15 mouse cellular contexts compared by ENCODE assay signal in genomic region chr11:84725177-84725792, GRCm38 (mm10).
DNase-seq lines count a peak whose midpoint lies in the region; ATAC-seq and TF ChIP-seq lines count a peak whose summit lies in the region.
"Had no signal": no experiment of that assay in that cellular context is flagged by ENCODE, and none has a peak within 500 bp of the region (broad histone marks: within the 10 kb centered on the region; RNA-seq: fewer than 3 reads in every experiment).

No protein-coding gene starts in this region.

- H3K27ac ChIP-seq in kidney, adult 2 months (ENCODE audit: insufficient read depth, low read depth, low read length): no peak overlapping the region
- H3K27ac ChIP-seq in hindbrain, embryonic 13.5 days: peak overlapping the region; percentile 85
- H3K27ac ChIP-seq: embryonic facial prominence, embryonic 15.5 days; limb, embryonic 15.5 days had no signal

- no peaks in the 10 kb centered on the region for H3K4me1 ChIP-seq in kidney, adult 2 months (ENCODE audit: control insufficient read depth, insufficient read depth, low read length)
- peaks cover 63% of the 10 kb centered on the region for H3K4me1 ChIP-seq in hindbrain, embryonic 13.5 days (replicated peaks)
- H3K4me1 ChIP-seq: embryonic facial prominence, embryonic 15.5 days; limb, embryonic 15.5 days had no signal

- no peak overlapping the region for H3K4me3 ChIP-seq in kidney, adult 2 months (ENCODE audit: insufficient read depth, low read depth, low read length)
- no peak overlapping the region for H3K4me3 ChIP-seq in hindbrain, embryonic 13.5 days
- H3K4me3 ChIP-seq: embryonic facial prominence, embryonic 15.5 days; limb, embryonic 15.5 days had no signal

- 49% methylated on average over 11 of the region's 11 CpGs for WGBS in kidney, adult 2 months
- WGBS in hindbrain, embryonic 13.5 days: 32% methylated on average over 11 of the region's 11 CpGs

- no peak for ATAC-seq in hindbrain, embryonic 13.5 days (ENCODE audit: low FRiP score)
- ATAC-seq in megakaryocyte progenitor cell, adult 5-6 weeks (replicated peaks; ENCODE audit: poor library complexity): peak; percentile 42
- ATAC-seq: CD4-positive, CD25-positive, alpha-beta regulatory T cell, adult 4 months; inflammation-experienced regulatory T-cells, adult 6 months had no signal

- TF ChIP-seq POLR2A in kidney, adult 2 months (IDR thresholded peaks at IDR 0.05; ENCODE audit: low read depth, low read length): no peak

- H3K27me3 ChIP-seq in kidney, adult 2 months (replicated peaks; ENCODE audit: control insufficient read depth, insufficient read depth, low read length): no peaks in the 10 kb centered on the region
- peaks cover 18% of the 10 kb centered on the region for H3K27me3 ChIP-seq in hindbrain, embryonic 13.5 days

- H3K4me2 ChIP-seq in hindbrain, embryonic 13.5 days: no peak overlapping the region
- H3K4me2 ChIP-seq: embryonic facial prominence, embryonic 15.5 days; limb, embryonic 15.5 days had no signal

- H3K9me3 ChIP-seq in hindbrain, embryonic 13.5 days: no peaks in the 10 kb centered on the region
- H3K9me3 ChIP-seq: embryonic facial prominence, embryonic 15.5 days; limb, embryonic 15.5 days had no signal

- no peak for TF ChIP-seq CTCF in kidney, adult 2 months (conservative IDR thresholded peaks at IDR 0.05; ENCODE audit: insufficient read depth, insufficient read length, low read depth, low read length)

- no peaks in the 10 kb centered on the region for H3K36me3 ChIP-seq in kidney, adult 2 months (ENCODE audit: control insufficient read depth, insufficient read depth, low read length)
- H3K36me3 ChIP-seq in hindbrain, embryonic 13.5 days: no peaks in the 10 kb centered on the region
- H3K36me3 ChIP-seq: embryonic facial prominence, embryonic 15.5 days; limb, embryonic 15.5 days had no signal

- peak; percentile 24 to 42 for DNase-seq in kidney, postnatal 4 days
- DNase-seq in kidney, adult 2 months: no peak
- peak; percentile 51 for DNase-seq in c-Kit-positive CD71-positive TER-119-positive erythroid progenitor cells, embryonic 14.5 days (ENCODE audit: low spot score)
- no peak for DNase-seq in natural killer cell, adult 2 months (ENCODE audit: low spot score in 2 of 2)
- DNase-seq in ovary, postnatal 14 days (ENCODE audit: low spot score): no peak
- DNase-seq: cerebellum, adult 9-10 months; gastrocnemius, postnatal 25 days; kidney, postnatal 14 days; right cerebral cortex, postnatal 4 days had no signal

- H3K9ac ChIP-seq in hindbrain, embryonic 13.5 days: no peak overlapping the region
- H3K9ac ChIP-seq: embryonic facial prominence, embryonic 15.5 days; limb, embryonic 15.5 days had no signal

Comparison
In these comparisons a context has a peak if more than half of its experiments do, and no peak if none do; other contexts are left out.
1. DNase-seq: peak in kidney, postnatal 4 days (2 of 2) and c-Kit-positive CD71-positive TER-119-positive erythroid progenitor cells, embryonic 14.5 days (single experiment); none in kidney, adult 2 months (single experiment), natural killer cell, adult 2 months (0 of 2) and ovary, postnatal 14 days (single experiment).